Mouse (Mus musculus) thymus, adult 2 months (tissue): ENCODE data around the gene Mrps26. TPM values are rescaled to one million over a fixed set of nuclear protein-coding genes. Genes with fewer than 3 reads are reported as not detected.

Source experiments
- DNase-seq: peaks from one replicate; pipeline ENCODE4 v3.0.0; 2021
- H3K27ac ChIP-seq: fragments of 200-500 bp; 2 replicates; pipeline ENCODE4 v1.5.1; 2012; ENCODE audit warnings: low read length, control low read depth; ENCODE audit not compliant: control insufficient read depth, insufficient read depth
- H3K27me3 ChIP-seq: fragments of 200-500 bp; 2 replicates; pipeline ENCODE4 v1.6.1; 2012; ENCODE audit warnings: mild to moderate bottlenecking, low read length, moderate library complexity, mixed read lengths; ENCODE audit not compliant: control insufficient read depth, insufficient read depth
- H3K36me3 ChIP-seq: fragments of 200-500 bp; 2 replicates; pipeline ENCODE4 v1.6.1; 2012; ENCODE audit warnings: mild to moderate bottlenecking, low read length, moderate library complexity; ENCODE audit not compliant: control insufficient read depth, insufficient read depth
- H3K4me1 ChIP-seq: fragments of 200-500 bp; replicated peaks from 2 replicates; pipeline ENCODE4 v1.6.1; 2012; ENCODE audit warnings: low read length; ENCODE audit not compliant: control insufficient read depth, insufficient read depth
- H3K4me3 ChIP-seq: fragments of 200-500 bp; 2 replicates; pipeline ENCODE4 v1.5.1; 2012; ENCODE audit warnings: mild to moderate bottlenecking, low read length, control low read depth, moderate library complexity; ENCODE audit not compliant: control insufficient read depth, insufficient read depth
- CTCF ChIP-seq: fragments of 200-500 bp; IDR thresholded peaks from 2 replicates; pipeline ENCODE4 v1.5.1; 2012; ENCODE audit warnings: mild to moderate bottlenecking, control low read depth, low read length, moderate library complexity, borderline replicate concordance; ENCODE audit not compliant: control insufficient read depth, poor library complexity, insufficient read depth; ENCODE audit errors: extremely low read depth
- POLR2A ChIP-seq: fragments of 200-500 bp; IDR thresholded peaks from 2 replicates; pipeline ENCODE4 v1.6.1; 2012; ENCODE audit warnings: mild to moderate bottlenecking, low read length, control low read depth, moderate library complexity; ENCODE audit not compliant: control insufficient read depth, poor library complexity, insufficient read depth; ENCODE audit errors: extremely low read depth
- WGBS: fragments of 180-500 bp; shearing (Covaris S2); methylation state at CpG from one replicate; pipeline ENCODE4 v1.1.7; 2018; 5-methylcytosine and 5-hydroxymethylcytosine counted together
- polyA plus RNA-seq: library from polyadenylated mRNA; depleted of rRNA; stranded (reverse); fragments of >200 nt; gene quantifications from 2 replicates; pipeline ENCODE4 v1.2.3, GENCODE M21; 2012; rRNA removed

The Mrps26 gene
- polyA plus RNA-seq, 1 experiment: 112 TPM

GRCm38 (mm10) chr2:130613091-130613490 lies 49.5 kb downstream of the Mrps26 start:
- Histone ChIP-seq H3K27ac (no peak overlapping the region), H3K36me3 (peaks cover 27% of the 10 kb centered on the region), H3K4me3 (no peak overlapping the region), H3K4me1 (no peaks in the 10 kb centered on the region), H3K27me3 (no peaks in the 10 kb centered on the region)
- TF ChIP-seq POLR2A (no peak), CTCF (no peak)
- DNase-seq: peak; percentile 26
- 90% methylated on average over 3 of the region's 3 CpGs for WGBS

Other genes starting within 250 kb of the Mrps26 start
- 7.2 and 9.6 TPM in 2 replicates for gene Cpxm1, start 166.2 kb upstream of the Mrps26 start, polyA plus RNA-seq
- not detected in 2 replicates for gene Gm28372, start 158.5 kb upstream of the Mrps26 start, polyA plus RNA-seq
- gene 1700020A23Rik, start 158.5 kb upstream of the Mrps26 start, polyA plus RNA-seq: 0.26 TPM in 1 of 2 replicates, not detected in the other
- gene Tmem239, start 157.3 kb upstream of the Mrps26 start, polyA plus RNA-seq: not detected in 2 replicates
- gene Vps16, start 139.4 kb upstream of the Mrps26 start, polyA plus RNA-seq: 189 and 213 TPM in 2 replicates
- 42.8 and 44.7 TPM in 2 replicates for gene Pced1a, start 139.0 kb upstream of the Mrps26 start, polyA plus RNA-seq
- gene Ptpra, start 113.5 kb upstream of the Mrps26 start, polyA plus RNA-seq: 109 and 113 TPM in 2 replicates
- 2.3 and 3.9 TPM in 2 replicates for gene Oxt, start 12.4 kb downstream of the Mrps26 start, polyA plus RNA-seq
- gene Avp, start 18.8 kb downstream of the Mrps26 start, polyA plus RNA-seq: 1.9 and 2.9 TPM in 2 replicates
- gene Fastkd5, start 66.3 kb downstream of the Mrps26 start, polyA plus RNA-seq: 3.7 and 4.3 TPM in 2 replicates
- 10.7 and 11.8 TPM in 2 replicates for gene Ubox5, start 66.3 kb downstream of the Mrps26 start, polyA plus RNA-seq
- 7.6 and 9.2 TPM in 2 replicates for gene Lzts3, start 79.1 kb downstream of the Mrps26 start, polyA plus RNA-seq
- 40.9 and 53.0 TPM in 2 replicates for gene Ddrgk1, start 100.9 kb downstream of the Mrps26 start, polyA plus RNA-seq
- 42.9 and 43.3 TPM in 2 replicates for gene Itpa, start 103.9 kb downstream of the Mrps26 start, polyA plus RNA-seq
- 12.5 and 13.6 TPM in 2 replicates for gene Slc4a11, start 133.8 kb downstream of the Mrps26 start, polyA plus RNA-seq